Mouse (Mus musculus) liver, postnatal 0 days (tissue): Measurements from ENCODE around the gene Csk. TPM values are rescaled to one million over a fixed set of nuclear protein-coding genes. Genes with fewer than 3 reads are reported as not detected.

ENCODE experiments used
- ATAC-seq: fragments of 200-750 bp; cut with Nextera tagmentation; 2 replicates; pipeline ENCODE4 v1.8.0; 2017; ENCODE audit warnings: mild to moderate bottlenecking, moderate library complexity
- DNase-seq: peaks from one replicate; pipeline ENCODE4 v3.0.0-alpha.2; 2016
- H3K27ac ChIP-seq: fragments of 300-500 bp; sonication (generic); 2 replicates; pipeline ENCODE4 v1.5.1; 2014; ENCODE audit warnings: antibody characterized with exemption, moderate library complexity, mild to moderate bottlenecking, low read depth
- H3K27me3 ChIP-seq: fragments of 300-500 bp; sonication (generic); 2 replicates; pipeline ENCODE4 v1.6.1; 2014; ENCODE audit warnings: low read length, control low read depth, mixed read lengths; ENCODE audit not compliant: insufficient read depth
- H3K36me3 ChIP-seq: fragments of 300-500 bp; sonication (generic); replicated peaks from 2 replicates; pipeline ENCODE4 v1.6.1; 2014; ENCODE audit warnings: mild to moderate bottlenecking, control low read depth, low read length, moderate library complexity, mixed read lengths; ENCODE audit not compliant: insufficient read depth
- H3K4me1 ChIP-seq: fragments of 300-500 bp; sonication (generic); 2 replicates; pipeline ENCODE4 v1.6.1; 2014; ENCODE audit warnings: antibody characterized with exemption, mild to moderate bottlenecking, control low read depth; ENCODE audit not compliant: insufficient read depth
- H3K4me2 ChIP-seq: fragments of 300-500 bp; sonication (generic); 2 replicates; pipeline ENCODE4 v1.6.1; 2014; ENCODE audit warnings: low read depth, mild to moderate bottlenecking, low read length, moderate library complexity, mixed read lengths
- H3K4me3 ChIP-seq: fragments of 300-500 bp; sonication (generic); 2 replicates; pipeline ENCODE4 v1.5.1; 2014; ENCODE audit warnings: low read depth, low read length
- H3K9ac ChIP-seq: fragments of 300-500 bp; sonication (generic); replicated peaks from 2 replicates; pipeline ENCODE4 v1.6.1; 2014; ENCODE audit warnings: mild to moderate bottlenecking, moderate library complexity
- H3K9me3 ChIP-seq: fragments of 300-500 bp; sonication (generic); 2 replicates; pipeline ENCODE4 v1.6.1; 2016; ENCODE audit warnings: mild to moderate bottlenecking, control low read depth, low read length, mixed read lengths
- CTCF ChIP-seq: sonication (generic); IDR thresholded peaks from 2 replicates; pipeline ENCODE4 v1.5.1; 2016; ENCODE audit warnings: antibody characterized with exemption, low read depth
- EP300 ChIP-seq: IDR thresholded peaks from 2 replicates; pipeline ENCODE4 v1.6.1; 2016; ENCODE audit warnings: antibody characterized with exemption, low read depth, mild to moderate bottlenecking
- WGBS: fragments of 180-500 bp; shearing (Covaris S2); extraction: QIAGEN DNeasy Blood & Tissue Kit; methylation state at CpG from one replicate; pipeline ENCODE4 v1.1.7; 2014; ENCODE audit not compliant: insufficient replicate concordance; 5-methylcytosine and 5-hydroxymethylcytosine counted together
- polyA plus RNA-seq: library from polyadenylated mRNA; unstranded; fragments of >200 nt; fragmentation: Nextera tagmentation; extraction: Ambion mirVana; gene quantifications from 2 replicates; pipeline ENCODE4 v1.2.1, GENCODE M21; 2015

Csk gene
- polyA plus RNA-seq, 1 experiment from 2014 or later = 15.5 TPM

GRCm38 (mm10) chr9:57661552-57661951 is 8.1 kb upstream of the Csk start:
- 37% methylated on average over 3 of the region's 3 CpGs for WGBS
- Histone ChIP-seq H3K9me3 (no peaks in the 10 kb centered on the region), H3K4me1 (peaks cover 5% of the 10 kb centered on the region), H3K9ac (no peak overlapping the region), H3K4me3 (no peak overlapping the region), H3K27ac (no peak overlapping the region), H3K4me2 (no peak overlapping the region), H3K27me3 (no peaks in the 10 kb centered on the region), H3K36me3 (no peaks in the 10 kb centered on the region)
- TF ChIP-seq CTCF = no peak
- no peak for TF ChIP-seq EP300
- ATAC-seq (no peak), DNase-seq (no peak)

GRCm38 (mm10) chr9:57660501-57660900 is 7.1 kb upstream of the Csk start:
- H3K36me3 ChIP-seq = no peaks in the 10 kb centered on the region
- H3K9me3 ChIP-seq = no peaks in the 10 kb centered on the region
- no peaks in the 10 kb centered on the region for H3K27me3 ChIP-seq
- H3K9ac ChIP-seq = no peak overlapping the region; the same call in 1 of the 2 replicates
- 45% methylated on average over 6 of the region's 6 CpGs for WGBS
- peak overlapping the region; percentile 0; the same call in 1 of the 2 replicates for H3K27ac ChIP-seq
- ATAC-seq (peak; percentile 55), DNase-seq (peak; percentile 40)
- H3K4me3 ChIP-seq = no peak overlapping the region
- TF ChIP-seq EP300 (peak; percentile 90), CTCF (no peak)
- peaks cover 7% of the 10 kb centered on the region for H3K4me1 ChIP-seq
- H3K4me2 ChIP-seq = 0 out of 2 replicates have a peak overlapping the region, but pooled peaks have one; percentile 13

- ATAC-seq = peak; percentile 58
Measured at GRCm38 (mm10) chr9:57659774-57660173, 6.3 kb upstream of the Csk start.

GRCm38 (mm10) chr9:57658970-57659369 is 5.5 kb upstream of the Csk start:
- DNase-seq = no peak
- no peak overlapping the region for H3K4me3 ChIP-seq
- no peak overlapping the region for H3K9ac ChIP-seq
- no peak overlapping the region for H3K4me2 ChIP-seq
- H3K27me3 ChIP-seq = no peaks in the 10 kb centered on the region
- no peak for ATAC-seq
- TF ChIP-seq EP300 (no peak), CTCF (peak; percentile 39)
- no peaks in the 10 kb centered on the region for H3K36me3 ChIP-seq
- H3K27ac ChIP-seq = no peak overlapping the region
- WGBS = 76% methylated on average over 4 of the region's 4 CpGs
- H3K4me1 ChIP-seq = peaks cover 7% of the 10 kb centered on the region
- H3K9me3 ChIP-seq = no peaks in the 10 kb centered on the region

More at GRCm38 (mm10) chr9:57659774-57660173, 6.3 kb upstream of the Csk start:
- peak; percentile 82 for DNase-seq
- H3K4me1 ChIP-seq = peaks cover 7% of the 10 kb centered on the region
- no peaks in the 10 kb centered on the region for H3K9me3 ChIP-seq
- no peaks in the 10 kb centered on the region for H3K36me3 ChIP-seq
- H3K4me3 ChIP-seq = no peak overlapping the region
- no peaks in the 10 kb centered on the region for H3K27me3 ChIP-seq
- H3K9ac ChIP-seq = no peak overlapping the region
- peak; percentile 92 for TF ChIP-seq CTCF
- TF ChIP-seq EP300 = no peak
- H3K27ac ChIP-seq = no peak overlapping the region
- WGBS = 21% methylated on average over 4 of the region's 4 CpGs
- H3K4me2 ChIP-seq = no peak overlapping the region

GRCm38 (mm10) chr9:57657843-57658242 is 4.4 kb upstream of the Csk start:
- peak; percentile 19; the same call in 1 of the 2 replicates for TF ChIP-seq CTCF
- no peak for TF ChIP-seq EP300
- Histone ChIP-seq H3K4me3 (no peak overlapping the region), H3K9me3 (no peaks in the 10 kb centered on the region), H3K27ac (no peak overlapping the region), H3K27me3 (no peaks in the 10 kb centered on the region), H3K9ac (no peak overlapping the region), H3K36me3 (no peaks in the 10 kb centered on the region), H3K4me1 (peaks cover 7% of the 10 kb centered on the region), H3K4me2 (no peak overlapping the region)
- ATAC-seq (no peak), DNase-seq (no peak)
- 51% methylated on average over 4 of the region's 4 CpGs for WGBS

GRCm38 (mm10) chr9:57656631-57657350 is 3.4 kb upstream of the Csk start:
- no peak overlapping the region for H3K4me3 ChIP-seq
- no peaks in the 10 kb centered on the region for H3K9me3 ChIP-seq
- H3K27ac ChIP-seq = no peak overlapping the region
- DNase-seq (no peak), ATAC-seq (no peak)
- H3K4me2 ChIP-seq = no peak overlapping the region
- H3K36me3 ChIP-seq = no peaks in the 10 kb centered on the region
- no peaks in the 10 kb centered on the region for H3K27me3 ChIP-seq
- TF ChIP-seq EP300 = no peak
- TF ChIP-seq CTCF = no peak
- 81% methylated on average over 19 of the region's 19 CpGs for WGBS
- peaks cover 7% of the 10 kb centered on the region for H3K4me1 ChIP-seq
- H3K9ac ChIP-seq = no peak overlapping the region
